Mouse (Mus musculus) kidney, adult 2 months (tissue): ENCODE data around the gene Dop1b. TPM values are rescaled to one million over a fixed set of nuclear protein-coding genes. Genes with fewer than 3 reads are reported as not detected.
"Not testable (repeated sequence)": the region's sequence is repeated elsewhere in the genome, so short reads cannot be mapped to it uniquely, and the experiment has no call there.

Source experiments
- DNase-seq: peaks from one replicate; pipeline ENCODE4 v3.0.0; 2021
- H3K27ac ChIP-seq: fragments of 200-500 bp; 2 replicates; pipeline ENCODE4 v1.5.1; 2012; ENCODE audit warnings: low read depth, low read length, control low read depth, inconsistent platforms; ENCODE audit not compliant: insufficient read depth
- H3K27me3 ChIP-seq: fragments of 200-500 bp; replicated peaks from 2 replicates; pipeline ENCODE4 v1.6.1; 2012; ENCODE audit warnings: mild to moderate bottlenecking, moderate library complexity, low read length, inconsistent platforms; ENCODE audit not compliant: control insufficient read depth, insufficient read depth
- H3K36me3 ChIP-seq: fragments of 200-500 bp; 2 replicates; pipeline ENCODE4 v1.6.1; 2012; ENCODE audit warnings: mild to moderate bottlenecking, moderate library complexity, low read length, inconsistent platforms; ENCODE audit not compliant: control insufficient read depth, insufficient read depth
- H3K4me1 ChIP-seq: fragments of 200-500 bp; 2 replicates; pipeline ENCODE4 v1.6.1; 2011; ENCODE audit warnings: low read length; ENCODE audit not compliant: control insufficient read depth, insufficient read depth
- H3K4me3 ChIP-seq: fragments of 200-500 bp; 2 replicates; pipeline ENCODE4 v1.5.1; 2011; ENCODE audit warnings: mild to moderate bottlenecking, low read depth, low read length, control low read depth; ENCODE audit not compliant: insufficient read depth
- CTCF ChIP-seq: fragments of 200-500 bp; conservative IDR thresholded peaks from 2 replicates; pipeline ENCODE4 v1.5.1; 2011; ENCODE audit warnings: low read depth, mild to moderate bottlenecking, control low read depth, low read length, moderate library complexity, mixed read lengths; ENCODE audit not compliant: insufficient read depth, insufficient read length
- POLR2A ChIP-seq: fragments of 200-500 bp; IDR thresholded peaks from one replicate; pipeline ENCODE4 v1.6.1; 2011; ENCODE audit warnings: low read depth, low read length, control low read depth
- WGBS: fragments of 180-500 bp; shearing (Covaris S2); methylation state at CpG from one replicate; pipeline ENCODE4 v1.1.7; 2018; 5-methylcytosine and 5-hydroxymethylcytosine counted together
- polyA plus RNA-seq: library from polyadenylated mRNA; depleted of rRNA; stranded (reverse); fragments of >200 nt; gene quantifications from 2 replicates; pipeline ENCODE4 v1.2.3, GENCODE M21; 2012

Gene Dop1b
- polyA plus RNA-seq, 1 experiment = 23.8 TPM

DNA sequence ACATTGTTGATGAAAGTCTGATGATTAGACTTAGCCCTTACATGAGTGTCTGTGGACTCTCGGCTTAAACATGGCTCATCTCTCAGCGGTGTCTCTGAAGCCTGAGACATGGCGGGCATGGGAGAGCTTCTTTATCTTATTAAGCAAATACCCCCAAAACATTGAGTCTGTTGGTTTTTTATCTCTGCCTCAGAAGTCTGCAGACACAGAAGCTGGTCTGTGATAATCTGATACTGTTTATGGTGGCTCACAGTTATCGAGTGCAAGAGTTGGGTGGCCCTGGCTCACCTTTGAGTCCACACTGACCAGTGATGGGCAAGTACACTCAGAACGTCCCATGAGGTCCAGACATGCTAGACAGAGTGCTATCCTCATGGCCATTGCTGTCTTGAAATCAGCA lies 63.0 kb downstream of the Dop1b start:
- no peaks in the 10 kb centered on the region for H3K4me1 ChIP-seq
- no peak for DNase-seq
- no peak for TF ChIP-seq CTCF
- WGBS = 91% methylated on average over 5 of the region's 5 CpGs
- no peaks in the 10 kb centered on the region for H3K36me3 ChIP-seq
- H3K4me3 ChIP-seq = no peak overlapping the region
- no peaks in the 10 kb centered on the region for H3K27me3 ChIP-seq
- H3K27ac ChIP-seq = no peak overlapping the region

DNA sequence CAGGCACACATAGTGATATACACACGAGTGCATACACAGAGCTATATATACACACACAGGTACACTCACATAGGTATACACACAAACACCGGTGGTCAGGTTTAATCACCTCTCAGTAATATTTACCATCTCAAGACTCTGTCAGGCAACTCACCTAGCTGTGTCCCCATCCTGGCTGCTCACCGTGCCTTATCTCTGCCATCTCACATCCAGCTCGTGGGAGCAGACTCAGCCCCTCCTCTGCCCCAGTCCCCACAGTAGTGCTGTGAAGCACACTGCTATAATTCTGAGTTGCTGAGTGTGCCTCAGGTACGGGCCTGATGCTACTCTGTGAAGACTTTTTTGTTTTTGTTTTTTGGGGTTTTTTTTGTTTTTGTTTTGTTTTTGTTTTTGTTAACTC lies 64.8 kb downstream of the Dop1b start:
- no peak for TF ChIP-seq POLR2A
- TF ChIP-seq CTCF = no peak
- no peaks in the 10 kb centered on the region for H3K4me1 ChIP-seq
- no peak overlapping the region for H3K4me3 ChIP-seq
- H3K27me3 ChIP-seq = no peaks in the 10 kb centered on the region
- H3K27ac ChIP-seq = no peak overlapping the region
- no peaks in the 10 kb centered on the region for H3K36me3 ChIP-seq
- 73% methylated on average over 5 of the region's 5 CpGs for WGBS
- DNase-seq = peak; percentile 43

DNA sequence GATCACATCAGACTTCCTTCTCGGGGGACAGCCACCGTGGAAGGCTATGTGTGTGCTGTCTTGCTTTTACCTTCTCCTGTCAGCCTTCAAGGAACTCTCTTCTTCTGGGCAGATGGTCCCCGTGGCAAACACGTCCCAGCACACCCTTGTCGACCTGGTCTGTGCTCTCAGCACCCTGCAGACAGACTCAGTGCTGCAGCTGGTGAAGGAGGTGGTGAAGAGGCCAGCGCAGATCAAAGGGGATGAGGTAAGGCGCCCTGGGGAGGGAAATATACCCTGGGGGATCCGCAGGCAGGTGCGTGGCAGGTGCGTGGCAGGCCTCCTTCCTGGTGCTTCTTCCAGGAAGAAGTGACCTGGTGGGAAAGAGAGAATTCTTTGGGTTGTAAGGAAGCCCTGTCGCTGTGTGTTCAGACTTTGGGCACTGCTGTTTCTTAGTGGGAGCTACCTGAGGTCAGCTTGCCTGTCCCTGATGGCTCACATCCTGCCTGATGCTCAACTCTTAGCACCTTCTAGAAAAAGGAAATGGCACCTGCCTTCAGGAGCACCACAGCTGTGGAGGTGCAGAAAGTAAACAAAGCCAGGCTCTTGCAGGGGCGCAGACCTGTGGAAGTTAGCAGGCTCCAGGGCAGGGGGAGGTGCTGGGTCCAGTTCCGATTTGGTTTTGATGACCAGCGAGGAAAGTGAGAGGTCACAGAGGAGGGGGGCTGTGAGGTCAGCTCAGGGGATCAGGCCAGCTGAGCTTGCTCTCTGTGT lies 65.7 kb downstream of the Dop1b start:
- Histone ChIP-seq H3K4me1 (no peaks in the 10 kb centered on the region), H3K36me3 (no peaks in the 10 kb centered on the region), H3K27ac (no peak overlapping the region; the same call in 1 of the 2 replicates), H3K27me3 (no peaks in the 10 kb centered on the region), H3K4me3 (no peak overlapping the region)
- WGBS = 71% methylated on average over 14 of the region's 14 CpGs
- no peak for TF ChIP-seq CTCF
- no peak for TF ChIP-seq POLR2A
- no peak for DNase-seq

DNA sequence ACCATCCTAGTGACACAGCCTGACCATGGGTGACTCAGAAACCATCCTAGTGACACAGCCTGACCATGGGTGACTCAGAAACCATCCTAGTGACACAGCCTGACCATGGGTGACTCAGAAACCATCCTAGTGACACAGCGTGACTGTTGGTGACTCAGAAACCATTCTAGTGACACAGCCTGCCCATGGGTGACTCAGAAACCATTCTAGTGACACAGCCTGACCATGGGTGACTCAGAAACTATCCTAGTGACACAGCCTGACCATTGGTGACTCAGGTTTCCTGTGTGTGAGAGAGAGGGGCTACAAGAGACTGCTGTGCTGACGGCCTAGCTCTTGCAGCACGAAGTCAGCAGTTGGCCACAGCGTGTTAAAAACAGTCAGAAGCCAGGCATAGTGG lies 66.7 kb downstream of the Dop1b start:
- H3K4me3 ChIP-seq, H3K36me3 ChIP-seq, H3K27me3 ChIP-seq, H3K4me1 ChIP-seq, H3K27ac ChIP-seq, DNase-seq: not testable (repeated sequence)
- WGBS = 85% methylated on average over 4 of the region's 4 CpGs

DNA sequence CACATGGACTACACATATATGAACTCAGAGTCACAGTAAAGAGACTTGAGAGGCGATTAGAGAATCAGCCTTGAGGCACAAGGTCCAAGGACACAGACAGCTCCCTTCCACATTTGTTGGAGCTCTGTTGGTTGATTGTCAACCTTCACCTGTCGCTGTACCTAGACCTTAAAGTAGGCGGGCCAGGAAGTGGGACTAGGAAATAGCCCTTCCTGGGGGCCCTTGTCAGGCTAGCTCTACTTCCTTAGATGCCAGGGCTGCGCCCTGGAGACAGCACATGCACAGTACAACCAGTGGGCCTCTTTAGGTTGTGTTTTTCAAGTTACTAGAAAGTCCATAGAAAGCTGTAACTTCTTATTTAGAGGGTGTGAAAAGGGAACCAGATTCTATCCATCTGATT lies 67.8 kb downstream of the Dop1b start:
- WGBS = 74% methylated on average over 4 of the region's 4 CpGs
- TF ChIP-seq POLR2A (no peak), CTCF (no peak)
- Histone ChIP-seq H3K4me3 (no peak overlapping the region), H3K27ac (no peak overlapping the region), H3K27me3 (no peaks in the 10 kb centered on the region), H3K4me1 (no peaks in the 10 kb centered on the region), H3K36me3 (no peaks in the 10 kb centered on the region; the same call in 1 of the 2 replicates)
- no peak for DNase-seq

DNA sequence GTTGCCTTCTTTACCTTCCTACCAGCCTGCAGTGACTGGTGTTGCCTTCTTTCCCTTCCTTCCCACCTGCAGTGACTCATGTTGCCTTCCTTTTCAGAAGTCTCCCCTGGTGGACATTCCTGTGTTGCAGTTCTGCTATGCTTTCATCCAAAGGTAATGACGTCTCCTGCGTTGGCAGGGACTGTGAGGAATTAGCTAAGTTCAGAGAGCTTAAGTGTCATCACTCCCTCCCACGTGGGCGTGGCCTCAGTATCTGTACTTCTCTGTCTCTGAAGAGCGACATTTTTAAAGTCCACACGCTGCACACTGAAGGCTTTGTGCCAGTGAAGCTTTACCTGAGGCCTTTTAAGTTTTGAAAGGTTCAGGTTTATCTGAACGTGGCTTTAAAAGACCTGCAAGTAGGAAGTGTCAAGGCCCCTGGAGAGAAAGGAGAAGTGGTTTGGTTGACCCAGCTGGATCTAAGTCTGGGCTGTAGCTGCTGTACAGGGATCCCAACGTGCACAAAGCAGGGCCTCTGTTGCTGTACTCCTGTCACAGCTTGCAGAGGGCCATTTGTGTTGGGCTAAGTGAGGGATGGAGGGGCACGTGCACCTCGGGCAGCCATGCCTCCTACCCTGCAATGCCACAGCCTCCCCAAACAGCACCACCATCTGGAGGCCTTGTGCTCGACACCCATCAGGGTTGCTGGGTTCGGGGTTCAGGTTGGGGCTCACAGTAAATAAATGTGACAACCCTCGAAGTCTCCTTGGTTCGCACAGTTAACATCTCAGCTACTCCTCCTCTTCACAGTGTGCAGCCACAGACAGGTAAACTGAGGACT lies 69.2 kb downstream of the Dop1b start:
- WGBS = 60% methylated on average over 14 of the region's 14 CpGs
- H3K4me1 ChIP-seq = no peaks in the 10 kb centered on the region
- DNase-seq = no peak

DNA sequence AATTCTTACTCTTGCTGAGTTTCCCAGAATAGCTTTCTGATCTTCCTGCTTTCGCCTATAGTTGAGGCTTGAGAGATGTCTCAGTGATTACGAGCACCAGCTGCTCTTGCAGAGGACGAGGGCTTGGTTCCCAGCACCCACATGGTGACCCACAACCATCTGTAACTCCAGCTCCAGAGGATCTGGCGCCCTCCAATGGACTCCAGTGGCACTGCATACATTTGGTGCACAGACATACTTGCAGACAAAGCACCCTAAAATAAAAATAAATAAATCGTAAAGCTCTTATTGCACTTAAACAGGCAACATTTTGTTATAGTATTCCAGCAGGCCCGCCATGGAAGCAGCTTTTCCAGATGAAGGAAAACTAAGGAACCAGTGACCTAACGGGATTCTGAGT lies 72.5 kb downstream of the Dop1b start:
- H3K27ac ChIP-seq = no peak overlapping the region
- no peak for DNase-seq
- no peaks in the 10 kb centered on the region; the same call in 1 of the 2 replicates for H3K36me3 ChIP-seq
- WGBS = 98% methylated on average over 7 of the region's 7 CpGs
- H3K4me3 ChIP-seq = no peak overlapping the region
- H3K27me3 ChIP-seq = no peaks in the 10 kb centered on the region
- H3K4me1 ChIP-seq = no peaks in the 10 kb centered on the region
- TF ChIP-seq CTCF (0 out of 2 replicates have a peak, but pooled peaks have one; percentile 11), POLR2A (no peak)

More for the DNA sequence above, 69.2 kb downstream of the Dop1b start:
- no peaks in the 10 kb centered on the region; the same call in 1 of the 2 replicates for H3K36me3 ChIP-seq
- TF ChIP-seq CTCF (no peak), POLR2A (no peak)
- H3K27me3 ChIP-seq = no peaks in the 10 kb centered on the region
- no peak overlapping the region for H3K27ac ChIP-seq
- no peak overlapping the region for H3K4me3 ChIP-seq
